Mouse (Mus musculus): Measurements from ENCODE around the gene Dlgap4. TPM values are rescaled to one million over a fixed set of nuclear protein-coding genes. Genes with fewer than 3 reads are reported as not detected.

The Dlgap4 gene
- total RNA-seq, 2 experiments from 2014 or later: 8.3 to 9.0 TPM

DNA sequence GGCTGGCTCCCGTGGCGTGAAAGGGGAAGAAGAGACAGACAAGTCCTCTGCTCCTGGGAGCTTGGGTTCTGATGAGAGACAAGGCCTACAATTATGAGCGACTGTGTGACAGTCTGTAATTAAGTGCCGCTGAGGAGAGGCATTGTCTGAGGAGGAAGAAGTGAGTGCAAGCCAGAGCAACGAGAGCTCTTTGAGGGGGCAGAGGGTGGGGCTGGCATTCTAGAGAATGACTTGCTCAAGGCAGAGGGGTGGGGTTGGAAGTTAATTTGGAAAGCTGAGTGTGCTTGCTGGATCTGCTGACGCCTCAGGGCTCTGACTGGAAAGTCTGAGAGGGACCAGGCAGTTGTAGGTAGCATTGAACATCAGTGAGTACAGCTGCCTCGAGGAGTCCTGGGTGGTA is 112.8 kb downstream of the Dlgap4 start:
- no peak for ATAC-seq (replicated peaks; ENCODE audit: low FRiP score, poor library complexity, severe bottlenecking)

DNA sequence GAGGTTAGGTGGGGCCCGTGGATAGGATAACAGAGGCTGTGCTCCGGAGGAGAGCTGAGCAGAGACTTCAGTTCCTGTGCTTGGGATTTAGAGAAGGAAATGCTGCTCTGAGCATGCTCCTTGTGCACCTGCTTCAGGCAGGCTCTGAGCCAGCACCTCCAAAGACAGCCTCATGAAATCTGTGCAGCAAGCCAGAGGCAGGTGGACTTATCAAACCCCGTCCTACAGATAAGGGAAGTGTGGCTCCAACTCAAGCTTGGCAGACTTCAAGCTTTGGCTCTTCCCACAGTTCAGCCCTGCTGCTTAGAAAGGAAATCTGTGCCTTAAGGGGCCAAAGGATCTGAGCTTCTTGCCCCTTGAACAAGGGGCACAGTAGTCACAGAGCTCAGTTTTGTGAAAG is 113.4 kb downstream of the Dlgap4 start:
- no peak for ATAC-seq (replicated peaks; ENCODE audit: low FRiP score, poor library complexity, severe bottlenecking)

- no peak for ATAC-seq (replicated peaks; ENCODE audit: low FRiP score, poor library complexity, severe bottlenecking)
These were observed 116.3 kb downstream of the Dlgap4 start for GRCm38 (mm10) chr2:156729537-156730469.

DNA sequence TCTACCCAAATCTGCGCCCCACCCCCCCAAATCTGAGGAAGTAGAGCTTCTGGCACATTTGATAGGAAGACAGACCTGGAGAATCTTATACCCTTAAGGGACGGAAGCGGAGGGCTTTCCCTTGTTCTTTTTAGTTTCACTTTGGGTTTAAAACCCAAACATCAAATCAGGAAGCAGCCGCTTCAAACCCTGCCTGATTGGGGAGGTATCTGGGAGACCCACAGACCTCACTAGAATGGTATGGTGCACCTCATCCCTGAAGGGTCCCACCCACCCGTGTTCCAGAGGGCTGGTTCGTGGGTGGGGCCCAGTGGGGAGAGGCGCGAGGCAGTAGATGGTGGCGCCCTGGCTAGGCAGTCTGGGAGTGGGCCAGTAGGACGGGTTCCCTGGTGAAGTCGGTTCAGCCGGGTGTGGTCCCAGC is 117.0 kb downstream of the Dlgap4 start:
- ATAC-seq (replicated peaks; ENCODE audit: low FRiP score, poor library complexity, severe bottlenecking): peak; percentile 49; the same call in 1 of the 2 replicates

GRCm38 (mm10) chr2:156731592-156731991 is 118.1 kb downstream of the Dlgap4 start:
- ATAC-seq (replicated peaks; ENCODE audit: low FRiP score, poor library complexity, severe bottlenecking): no peak

DNA sequence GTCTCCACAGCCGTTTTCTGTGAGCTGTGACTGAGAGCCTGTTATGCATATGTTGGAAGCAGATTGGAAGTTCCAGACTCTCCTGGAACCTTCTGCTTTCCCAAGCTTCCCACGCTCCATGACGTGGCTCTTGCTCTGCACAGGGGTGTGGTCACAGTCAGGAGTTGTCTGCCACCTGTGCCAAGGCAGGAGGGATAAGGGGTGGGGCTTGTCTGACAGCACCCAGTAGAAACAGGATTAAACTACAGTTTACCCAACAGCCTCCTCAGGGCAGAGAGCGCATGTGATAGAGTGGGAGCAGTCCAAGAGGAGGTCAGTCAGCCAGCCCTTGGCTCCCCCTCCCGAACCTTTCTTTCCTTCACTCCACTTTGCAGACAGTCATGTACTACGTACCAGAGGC is 118.6 kb downstream of the Dlgap4 start:
- no peak for ATAC-seq (replicated peaks; ENCODE audit: low FRiP score, poor library complexity, severe bottlenecking)

- no peak for ATAC-seq (replicated peaks; ENCODE audit: low FRiP score, poor library complexity, severe bottlenecking)
These were observed 122.3 kb downstream of the Dlgap4 start for GRCm38 (mm10) chr2:156735761-156736335.

- no peak for ATAC-seq (replicated peaks; ENCODE audit: low FRiP score, poor library complexity, severe bottlenecking)
These were observed 123.3 kb downstream of the Dlgap4 start for GRCm38 (mm10) chr2:156736846-156737245.

GRCm38 (mm10) chr2:156737976-156738375 is 124.5 kb downstream of the Dlgap4 start:
- ATAC-seq (replicated peaks; ENCODE audit: low FRiP score, poor library complexity, severe bottlenecking): no peak

DNA sequence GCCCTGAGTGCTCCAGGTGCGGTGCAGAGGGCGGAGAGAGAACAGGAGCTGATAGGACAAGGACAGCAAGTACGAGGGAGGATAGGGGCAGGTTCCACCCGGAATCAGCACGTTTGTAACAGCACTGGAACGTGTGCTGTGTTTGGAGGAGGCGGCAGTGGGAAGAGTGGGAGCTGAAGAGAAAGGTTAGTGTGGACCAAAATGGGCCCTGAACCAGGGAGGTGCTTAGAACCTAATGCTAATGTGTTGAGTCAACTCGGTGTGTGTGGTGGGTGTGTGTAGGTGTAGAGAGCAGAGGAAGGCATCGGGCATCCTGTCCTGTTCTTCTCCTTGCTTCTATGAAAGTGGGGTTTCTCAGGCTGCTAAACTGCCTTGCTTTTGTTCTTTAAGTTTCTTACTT is 127.8 kb downstream of the Dlgap4 start:
- ATAC-seq (replicated peaks; ENCODE audit: low FRiP score, poor library complexity, severe bottlenecking): no peak

- no peak for ATAC-seq (replicated peaks; ENCODE audit: low FRiP score, poor library complexity, severe bottlenecking)
These were observed 128.5 kb downstream of the Dlgap4 start for GRCm38 (mm10) chr2:156741998-156742397.

GRCm38 (mm10) chr2:156743248-156743647 is 129.7 kb downstream of the Dlgap4 start:
- no peak for ATAC-seq (replicated peaks; ENCODE audit: low FRiP score, poor library complexity, severe bottlenecking)

GRCm38 (mm10) chr2:156744414-156744813 is 130.9 kb downstream of the Dlgap4 start:
- ATAC-seq (replicated peaks; ENCODE audit: low FRiP score, poor library complexity, severe bottlenecking): no peak

DNA sequence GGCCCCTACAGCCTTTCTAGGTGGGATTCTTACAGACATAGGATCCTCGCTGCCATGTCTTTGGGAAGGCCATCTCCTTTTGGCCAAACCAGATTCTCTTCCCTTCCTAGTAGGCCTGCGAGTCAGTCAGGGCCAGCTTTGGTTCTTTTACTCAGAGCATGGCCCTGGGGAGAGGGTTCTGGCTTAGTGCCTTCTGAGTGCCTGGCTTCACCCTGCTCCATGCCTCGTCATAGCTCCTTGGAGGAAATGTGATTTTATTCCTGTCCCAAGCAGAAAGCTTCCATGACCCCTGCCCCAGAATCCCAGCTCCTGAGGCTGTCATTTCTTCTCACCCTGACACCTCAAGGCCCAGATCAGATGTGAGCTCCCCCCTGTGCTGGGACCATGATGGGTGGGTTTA is 133.8 kb downstream of the Dlgap4 start:
- no peak for ATAC-seq (replicated peaks; ENCODE audit: low FRiP score, poor library complexity, severe bottlenecking)

- ATAC-seq (replicated peaks; ENCODE audit: low FRiP score, poor library complexity, severe bottlenecking): no peak
These were observed 136.2 kb downstream of the Dlgap4 start for GRCm38 (mm10) chr2:156749687-156750086.

- ATAC-seq (replicated peaks; ENCODE audit: low FRiP score, poor library complexity, severe bottlenecking): no peak
These were observed 143.4 kb downstream of the Dlgap4 start for GRCm38 (mm10) chr2:156756937-156757336.

DNA sequence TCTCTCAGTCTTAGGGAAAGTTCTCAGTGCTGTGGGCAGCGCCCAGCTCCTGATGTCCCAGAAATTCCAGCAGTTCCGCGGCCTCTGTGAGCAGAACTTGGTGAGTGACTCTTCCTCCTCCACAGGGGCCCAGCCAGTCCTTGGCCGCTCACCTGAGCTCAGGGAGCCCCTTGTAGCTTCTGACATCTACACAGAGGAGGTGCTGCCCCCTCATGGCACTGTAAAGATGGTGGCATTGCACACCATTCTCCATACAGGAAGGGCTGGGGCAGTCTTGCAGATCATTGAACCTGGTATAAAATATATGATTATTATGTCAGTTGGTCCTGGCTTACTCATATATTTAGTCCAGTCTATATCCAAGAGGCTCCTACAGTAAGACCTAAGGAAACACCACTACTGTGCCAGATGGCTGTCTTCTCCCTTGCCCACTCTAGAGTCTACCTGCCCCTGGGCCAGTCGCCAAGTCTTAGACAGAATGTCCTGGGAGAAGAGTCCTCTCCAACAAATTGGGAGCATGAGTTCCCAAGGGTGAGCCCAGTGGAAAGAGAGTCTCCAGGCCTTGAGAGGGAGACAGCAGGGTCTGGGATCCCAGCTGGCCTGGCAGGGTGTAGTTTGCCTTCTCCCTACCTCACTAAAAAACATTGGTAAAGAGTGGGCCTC is 147.5 kb downstream of the Dlgap4 start:
- ATAC-seq (replicated peaks; ENCODE audit: low FRiP score, poor library complexity, severe bottlenecking): no peak

DNA sequence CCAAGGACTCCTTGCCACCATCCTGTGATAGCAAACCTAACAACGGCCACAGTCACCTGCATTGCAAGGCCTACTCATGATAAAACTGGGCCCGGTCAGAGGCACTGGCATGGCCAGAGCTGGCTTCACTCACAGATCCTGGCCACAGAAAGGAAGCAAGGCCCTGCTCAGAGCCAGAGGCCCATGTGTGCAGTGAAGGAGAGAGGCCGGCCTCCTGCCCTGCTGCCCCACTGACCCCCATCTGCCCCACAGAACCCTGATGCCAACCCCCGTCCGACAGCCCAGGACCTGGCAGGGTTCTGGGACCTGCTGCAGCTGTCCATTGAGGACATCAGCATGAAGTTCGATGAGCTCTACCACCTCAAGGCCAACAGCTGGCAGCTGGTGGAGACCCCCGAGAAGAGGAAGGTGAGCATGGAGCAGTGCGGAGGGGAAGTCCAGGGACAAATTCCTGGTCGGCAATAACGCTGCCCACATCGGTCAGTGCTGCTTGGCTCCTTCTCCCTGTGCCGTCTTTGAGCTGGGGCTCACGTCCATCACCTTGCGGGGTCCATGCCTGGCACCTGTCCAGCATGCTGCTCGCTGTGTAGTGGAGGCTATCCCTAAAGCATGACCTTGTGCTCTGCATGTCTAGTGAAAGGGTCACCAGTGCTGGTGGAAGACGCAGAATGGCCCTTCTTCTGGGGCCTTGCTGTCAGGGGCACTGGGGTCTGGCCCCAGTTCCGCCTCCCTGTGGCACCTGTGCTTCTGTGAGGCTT is 148.2 kb downstream of the Dlgap4 start:
- ATAC-seq (replicated peaks; ENCODE audit: low FRiP score, poor library complexity, severe bottlenecking): no peak

GRCm38 (mm10) chr2:156762499-156762898 is 149.0 kb downstream of the Dlgap4 start:
- no peak for ATAC-seq (replicated peaks; ENCODE audit: low FRiP score, poor library complexity, severe bottlenecking)

- ATAC-seq (replicated peaks; ENCODE audit: low FRiP score, poor library complexity, severe bottlenecking): no peak
These were observed 149.6 kb downstream of the Dlgap4 start for GRCm38 (mm10) chr2:156763101-156763500.

Measured in erythroblast, adult 5-6 weeks (primary cell).